Mouse (Mus musculus): ENCODE data around the gene Pate3. TPM values are rescaled to one million over a fixed set of nuclear protein-coding genes. Genes with fewer than 3 reads are reported as not detected.
"Not testable (repeated sequence)": the region's sequence is repeated elsewhere in the genome, so short reads cannot be mapped to it uniquely, and the experiment has no call there.

The Pate3 gene
- total RNA-seq (2021): not detected

DNA sequence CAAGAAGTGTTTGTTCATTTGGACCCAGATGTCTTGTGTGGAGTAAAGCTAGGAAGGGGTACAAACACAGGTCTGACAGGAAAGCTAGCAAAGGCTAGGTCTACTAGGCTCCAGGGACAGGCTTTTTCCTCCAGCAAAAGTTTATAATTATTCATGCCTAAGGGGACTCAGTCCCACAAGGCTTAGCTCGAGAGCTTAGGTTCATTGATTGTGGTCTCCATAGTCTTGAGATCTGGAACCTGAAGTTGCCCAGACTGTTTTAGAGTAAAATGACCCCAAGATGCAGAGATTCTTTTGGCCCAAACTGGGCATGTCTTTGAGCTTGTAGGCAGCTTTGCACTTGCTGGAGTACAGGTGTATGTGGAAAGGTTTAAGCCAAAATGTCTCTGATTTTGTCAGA, at the start of gene Pate3:
Gene Pate3 (minus strand): TSS at position 101 of the 400 bp plus-strand sequence.
- intact Hi-C loops (cut with DNase I): no loop called here
- DNase-seq: no peak

DNA sequence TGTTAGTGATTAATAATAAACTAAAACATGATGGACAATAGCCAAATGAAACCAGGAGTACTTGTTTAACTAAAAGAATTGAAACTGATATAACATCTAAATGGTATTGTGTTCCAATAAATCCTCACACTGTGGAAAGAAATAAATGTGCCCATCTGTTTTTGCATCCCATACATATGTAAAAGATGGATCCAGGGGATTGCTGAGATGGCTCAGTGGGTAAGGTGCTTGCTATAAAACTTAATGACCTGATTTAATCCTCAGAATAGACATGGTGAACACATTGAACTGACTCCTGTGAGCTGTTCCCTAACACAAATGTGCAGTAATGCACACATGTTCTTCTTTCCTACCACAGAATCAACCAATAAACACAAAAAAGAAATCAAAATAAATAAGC, 43.9 kb upstream of the Pate3 start:
- DNase-seq: no peak
- intact Hi-C loops (cut with DNase I): no loop called here

DNA sequence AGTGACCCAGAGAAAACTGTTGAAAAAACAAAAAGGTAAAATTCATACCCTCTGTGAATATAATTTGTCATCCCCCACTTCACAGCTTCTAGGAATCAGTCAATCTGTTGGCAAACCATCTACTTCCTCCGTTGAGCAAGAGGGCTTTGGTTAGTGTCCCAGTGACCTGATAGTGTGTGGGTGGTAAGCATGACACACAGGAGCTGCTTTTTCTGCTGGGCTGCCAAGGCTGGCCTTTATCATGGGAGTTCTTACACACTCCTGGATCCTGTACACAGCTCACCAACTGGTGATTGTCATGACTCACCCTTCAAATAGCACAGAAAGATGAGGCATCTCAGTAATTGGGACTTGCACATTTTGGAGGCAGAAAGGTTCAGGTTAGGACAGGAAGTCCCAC, 39.0 kb upstream of the Pate3 start, which contains the start of gene Pate1:
Gene Pate1 (minus strand): TSS at position 378 of the 400 bp plus-strand sequence.
- DNase-seq: no peak
- intact Hi-C loops (cut with DNase I): no loop called here

DNA sequence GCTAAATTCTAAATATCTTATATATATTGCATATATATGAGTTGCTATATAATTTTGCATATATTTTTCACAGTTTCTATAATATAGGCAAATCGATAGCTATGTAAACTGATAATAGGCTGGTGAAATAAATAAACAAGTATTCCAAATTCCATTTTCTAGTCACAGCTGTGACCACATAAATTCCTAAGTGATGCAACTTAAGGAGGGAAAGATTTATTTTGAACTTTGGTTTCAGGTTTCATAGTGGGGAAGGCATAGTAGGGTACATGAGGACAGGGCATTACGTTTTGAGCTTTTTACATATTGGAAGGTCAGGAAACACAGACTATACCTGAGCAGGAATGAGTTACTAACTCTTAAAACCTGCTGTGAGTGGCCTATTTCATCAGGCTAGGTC, 25.6 kb upstream of the Pate3 start:
- no peak for DNase-seq
- intact Hi-C loops (cut with DNase I): no loop called here

DNA sequence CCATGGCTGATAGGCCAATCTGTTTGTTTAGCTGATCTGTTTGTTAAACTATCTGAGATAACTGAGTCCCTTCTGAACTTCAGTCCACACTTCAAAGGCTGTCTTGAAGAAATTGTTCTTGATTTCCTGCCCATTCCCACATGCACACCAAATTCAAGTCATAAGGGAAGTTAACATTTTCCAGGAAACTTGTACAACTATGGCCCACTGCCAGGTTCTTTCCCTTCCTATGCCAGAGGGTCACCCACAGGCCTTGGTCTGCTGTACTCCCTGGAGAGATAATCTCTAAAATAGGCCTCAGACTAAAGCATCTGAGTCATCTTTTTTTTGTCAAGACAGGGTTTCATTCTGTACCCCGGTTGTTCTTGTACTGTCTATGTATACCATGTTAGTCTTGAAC, 15.0 kb downstream of the Pate3 start:
- intact Hi-C loops (cut with DNase I): no loop called here
- no peak for DNase-seq

DNA sequence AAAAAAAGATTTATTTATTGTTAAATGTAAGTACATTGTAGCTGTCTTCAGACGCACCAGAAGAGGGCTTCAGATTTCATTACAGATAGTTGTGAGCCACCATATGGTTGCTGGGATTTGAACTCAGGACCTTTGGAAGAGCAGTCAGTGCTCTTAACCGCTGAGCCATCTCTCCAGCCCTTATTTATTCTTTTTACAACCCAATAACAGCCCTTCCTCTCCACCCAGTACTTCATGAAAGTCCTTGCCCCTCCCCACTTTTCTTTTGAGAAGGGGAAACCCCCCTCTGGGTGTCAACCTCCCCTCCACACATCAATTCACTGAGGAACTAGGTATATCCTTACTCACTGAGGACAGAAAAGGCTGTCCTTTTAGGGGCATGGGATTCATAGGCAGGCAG, 31.2 kb downstream of the Pate3 start:
- DNase-seq: not testable (repeated sequence)

DNA sequence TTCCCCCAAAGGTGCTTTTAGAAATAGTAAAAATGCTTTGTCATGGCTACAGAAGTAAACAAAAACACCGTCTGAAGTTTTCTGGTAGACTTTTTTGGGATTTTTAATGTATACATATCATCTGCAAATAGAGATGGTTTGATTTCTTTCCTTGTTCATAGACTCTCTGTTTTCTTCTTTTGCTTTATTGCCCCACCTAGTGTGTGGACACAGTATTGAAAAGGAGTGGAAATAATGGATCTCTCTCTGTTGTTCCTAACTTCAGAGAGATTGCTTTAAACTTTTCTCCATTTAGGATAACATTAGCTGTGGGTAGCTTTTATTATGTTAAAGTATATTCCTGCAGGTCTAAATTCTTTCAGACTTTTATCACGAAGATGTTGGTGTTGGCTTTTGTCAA, 34.0 kb downstream of the Pate3 start:
- no peak for DNase-seq
- intact Hi-C loops (cut with DNase I): no loop called here

More for the DNA sequence above, 31.2 kb downstream of the Pate3 start:
- intact Hi-C loops (cut with DNase I): not testable (repeated sequence)

DNA sequence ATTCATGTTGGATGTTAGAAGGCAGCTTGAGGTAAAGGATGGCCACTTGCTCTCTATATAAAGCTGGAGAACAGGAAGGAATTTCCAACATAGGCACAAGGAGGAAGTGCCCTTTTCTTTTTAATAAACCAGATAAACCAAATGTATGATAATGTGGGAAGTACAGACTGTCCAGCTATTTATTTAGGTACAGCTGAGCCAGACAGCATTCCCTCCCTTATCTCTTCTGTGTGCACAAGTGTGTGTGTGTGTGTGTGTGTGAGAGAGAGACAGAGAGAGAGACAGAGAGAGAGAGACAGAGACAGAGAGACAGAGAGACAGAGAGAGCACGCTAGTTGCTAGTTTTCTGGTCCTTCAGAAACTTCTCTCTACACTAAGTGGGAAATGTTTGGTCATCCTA, 36.2 kb downstream of the Pate3 start, which contains the start of gene Pate4:
Gene Pate4 (minus strand): TSS at position 101 of the 400 bp plus-strand sequence.
- intact Hi-C loops (cut with DNase I): no loop called here
- no peak for DNase-seq

DNA sequence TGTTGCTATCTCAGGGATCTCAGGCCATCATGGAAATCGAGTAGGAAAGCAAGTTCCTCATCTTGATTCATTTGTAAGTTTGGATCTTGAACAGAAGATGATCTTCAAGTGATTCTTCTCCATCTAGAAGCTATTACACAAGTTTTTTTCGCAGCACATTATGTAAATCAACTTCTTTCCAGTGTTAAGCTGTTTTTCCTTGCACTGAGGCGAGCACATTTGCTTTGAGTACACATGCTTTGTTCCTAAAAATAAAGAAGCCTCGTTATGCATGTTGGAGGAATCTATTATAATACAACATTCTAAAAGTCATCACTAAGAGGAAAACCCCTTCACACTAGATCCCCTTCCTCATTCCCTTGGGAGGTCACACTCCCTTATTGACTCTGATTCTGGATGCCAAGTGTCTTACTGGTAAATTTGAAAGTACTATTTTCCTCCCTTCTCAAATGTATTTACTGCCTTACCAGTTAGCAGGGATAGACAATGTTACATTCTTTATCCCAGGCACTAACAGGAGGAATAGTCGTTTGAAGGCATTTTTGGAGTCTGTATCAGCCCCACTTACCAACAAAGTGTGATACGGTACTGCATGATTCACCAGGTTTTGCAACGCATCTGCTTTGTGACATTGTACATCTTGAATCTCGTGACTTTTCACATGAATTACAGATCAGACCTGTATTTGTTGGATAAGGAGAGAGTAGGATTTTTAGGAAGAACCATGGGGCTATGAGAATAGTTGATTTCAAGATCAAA, 40.2 kb downstream of the Pate3 start:
- intact Hi-C loops (cut with DNase I): no loop called here
- DNase-seq: no peak

Other genes with a start within 250 kb of the Pate3 start
- gene Cdon, start 227.1 kb downstream of the Pate3 start, total RNA-seq (2021): 10 to 100 TPM; 13.0 to 14.1 TPM
- gene Gm1113, start 129.9 kb downstream of the Pate3 start, total RNA-seq (2021): not detected
- 10 to 100 TPM; 17.7 to 19.0 TPM for gene Ddx25, start 89.7 kb downstream of the Pate3 start, total RNA-seq (2021)
- gene Pus3, start 89.6 kb downstream of the Pate3 start, total RNA-seq (2021): 10 to 100 TPM; 14.4 to 14.5 TPM
- gene Pate2, start 77.9 kb downstream of the Pate3 start, total RNA-seq (2021): 1 to 10 TPM; 1.4 to 2.3 TPM
- 10 to 100 TPM; 11.6 to 11.9 TPM for gene Hyls1, start 77.8 kb downstream of the Pate3 start, total RNA-seq (2021)
- not detected for gene Pate4, start 36.3 kb downstream of the Pate3 start, total RNA-seq (2021)
- gene Pate1, start 39.2 kb upstream of the Pate3 start, total RNA-seq (2021): not detected
- not detected for gene Gm17677, start 92.8 kb upstream of the Pate3 start, total RNA-seq (2021)
- gene Gm17727, start 129.9 kb upstream of the Pate3 start, total RNA-seq (2021): not detected
- not detected for gene Gm27235, start 141.9 kb upstream of the Pate3 start, total RNA-seq (2021)
- gene D730048I06Rik, start 141.9 kb upstream of the Pate3 start, total RNA-seq (2021): not detected
- gene 9230110F15Rik, start 195.9 kb upstream of the Pate3 start, total RNA-seq (2021): not detected

Measured in left cerebral cortex, postnatal 4 days (tissue).